13 mouse cellular contexts compared by ENCODE assay signal in the genomic region with DNA sequence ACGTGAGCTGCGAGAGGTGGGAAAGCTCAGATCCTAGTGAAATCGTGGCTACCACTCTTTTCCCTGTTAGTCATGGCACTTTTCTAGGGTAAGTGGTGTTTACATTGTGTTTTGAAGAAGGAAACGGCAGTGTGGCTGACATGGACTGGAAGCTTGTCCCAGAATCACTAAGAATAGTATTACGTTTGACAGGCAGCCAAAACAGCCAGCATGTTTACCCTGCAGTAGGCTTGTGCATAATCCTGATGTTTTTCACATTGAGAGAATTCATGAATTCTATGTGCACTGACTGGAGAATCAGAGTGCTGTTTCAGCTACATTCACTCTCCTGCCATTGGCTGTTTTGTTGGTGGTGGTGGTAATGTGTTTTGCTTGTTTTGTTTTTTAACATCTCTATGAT.
A peak's percentile ranks its signal among the peaks of the same experiment; 100 is the strongest.
DNase-seq lines count a peak whose midpoint lies in the region; ATAC-seq and TF ChIP-seq lines count a peak whose summit lies in the region.
"Had no signal": no experiment of that assay in that cellular context is flagged by ENCODE, and none has a peak within 500 bp of the region (broad histone marks: within the 10 kb centered on the region; RNA-seq: fewer than 3 reads in every experiment).

No protein-coding gene starts in this region.

- no peak for DNase-seq in heart, postnatal 14 days
- DNase-seq in left cerebral cortex, postnatal 25 days (ENCODE audit: low spot score in 2 of 2), result peak; percentile 24 to 71
- no peak for DNase-seq in left cerebral cortex, adult 2 months (ENCODE audit: extremely low spot score in 1 of 2, low spot score in 2 of 2)
- peak; percentile 65 for DNase-seq in lung, postnatal 0 days (ENCODE audit: low spot score)
- no peak for DNase-seq in stomach, postnatal 0 days (ENCODE audit: low spot score)
- DNase-seq: cerebellum, adult 9-11 months; kidney, postnatal 36 days; liver, embryonic 13.5 days; right cerebral cortex, postnatal 14 days had no signal

- TF ChIP-seq EP300 in lung, postnatal 0 days (IDR thresholded peaks at IDR 0.05), result 0 out of 2 replicates have a peak, but pooled peaks have one; percentile 38
- TF ChIP-seq EP300 in stomach, postnatal 0 days (optimal IDR thresholded peaks at IDR 0.05), result no peak

- peaks cover 17% of the 10 kb centered on the region for H3K4me1 ChIP-seq in heart, embryonic 15.5 days (replicated peaks)
- no peaks in the 10 kb centered on the region for H3K4me1 ChIP-seq in lung, postnatal 0 days (ENCODE audit: insufficient read depth, low read depth, low read length)
- H3K4me1 ChIP-seq in stomach, postnatal 0 days (replicated peaks; ENCODE audit: control insufficient read depth, insufficient read depth), result no peaks in the 10 kb centered on the region
- H3K4me1 ChIP-seq: liver, embryonic 13.5 days; megakaryocyte, embryonic 14.5 days had no signal

- WGBS in heart, embryonic 15.5 days, result 36% methylated on average over 5 of the region's 5 CpGs
- WGBS in lung, postnatal 0 days, result 7% methylated on average over 5 of the region's 5 CpGs
- 30% methylated on average over 5 of the region's 5 CpGs for WGBS in stomach, postnatal 0 days

- H3K9ac ChIP-seq in heart, embryonic 15.5 days, result no peak overlapping the region
- H3K9ac ChIP-seq in lung, postnatal 0 days (replicated peaks; ENCODE audit: low read depth), result no peak overlapping the region
- no peak overlapping the region for H3K9ac ChIP-seq in stomach, postnatal 0 days (ENCODE audit: low read length)
- H3K9ac ChIP-seq: liver, embryonic 13.5 days had no signal

- no peaks in the 10 kb centered on the region for H3K27me3 ChIP-seq in heart, embryonic 15.5 days
- H3K27me3 ChIP-seq in lung, postnatal 0 days (replicated peaks; ENCODE audit: insufficient read depth, low read length), result no peaks in the 10 kb centered on the region
- no peaks in the 10 kb centered on the region for H3K27me3 ChIP-seq in stomach, postnatal 0 days (ENCODE audit: control insufficient read depth, insufficient read depth, low read length)
- H3K27me3 ChIP-seq: liver, embryonic 13.5 days; megakaryocyte, embryonic 14.5 days; Patski had no signal

- TF ChIP-seq CTCF in left cerebral cortex, adult 2 months (IDR thresholded peaks at IDR 0.05), result no peak
- no peak for TF ChIP-seq CTCF in lung, postnatal 0 days (IDR thresholded peaks at IDR 0.05)
- no peak for TF ChIP-seq CTCF in stomach, postnatal 0 days (IDR thresholded peaks at IDR 0.05; ENCODE audit: low read depth)

- no peak overlapping the region for H3K4me3 ChIP-seq in heart, embryonic 15.5 days
- no peak overlapping the region for H3K4me3 ChIP-seq in left cerebral cortex, adult 2 months
- H3K4me3 ChIP-seq in lung, postnatal 0 days (ENCODE audit: low read depth, low read length), result no peak overlapping the region
- no peak overlapping the region for H3K4me3 ChIP-seq in stomach, postnatal 0 days (ENCODE audit: low read depth, low read length)
- H3K4me3 ChIP-seq: liver, embryonic 13.5 days; megakaryocyte, embryonic 14.5 days had no signal

- H3K27ac ChIP-seq in heart, embryonic 15.5 days, result peak overlapping the region; percentile 72
- no peak overlapping the region for H3K27ac ChIP-seq in left cerebral cortex, adult 2 months
- no peak overlapping the region for H3K27ac ChIP-seq in lung, postnatal 0 days (ENCODE audit: low read length)
- no peak overlapping the region; the same call in 1 of the 2 replicates for H3K27ac ChIP-seq in stomach, postnatal 0 days (replicated peaks)
- H3K27ac ChIP-seq: liver, embryonic 13.5 days had no signal

- no peaks in the 10 kb centered on the region for H3K36me3 ChIP-seq in heart, embryonic 15.5 days
- no peaks in the 10 kb centered on the region for H3K36me3 ChIP-seq in lung, postnatal 0 days (ENCODE audit: insufficient read depth, low read length)
- H3K36me3 ChIP-seq in stomach, postnatal 0 days (ENCODE audit: control insufficient read depth, insufficient read depth, low read length), result no peaks in the 10 kb centered on the region
- H3K36me3 ChIP-seq: liver, embryonic 13.5 days had no signal

- intact Hi-C loops in heart, postnatal 14 days (cut with DNase I), result loop anchor here (2.0 kb wide), 1 partner anchor 58 kb away; no protein-coding TSS in a partner anchor
- intact Hi-C loops in left cerebral cortex, postnatal 25 days (cut with DNase I), result loop anchor here (5.0 kb wide), 1 partner anchor 90 kb away; no protein-coding TSS in a partner anchor
- intact Hi-C loops in left cerebral cortex, adult 2 months (cut with DNase I), result loop anchor here (5.0 kb wide), 1 partner anchor 90 kb away; no protein-coding TSS in a partner anchor

- H3K9me3 ChIP-seq in heart, embryonic 15.5 days (replicated peaks), result no peaks in the 10 kb centered on the region
- no peaks in the 10 kb centered on the region for H3K9me3 ChIP-seq in lung, postnatal 0 days (ENCODE audit: low read length)
- H3K9me3 ChIP-seq in stomach, postnatal 0 days (ENCODE audit: control insufficient read depth, low read length), result no peaks in the 10 kb centered on the region
- H3K9me3 ChIP-seq: liver, embryonic 13.5 days had no signal

- ATAC-seq in heart, embryonic 15.5 days (replicated peaks; ENCODE audit: insufficient number of reproducible peaks, insufficient read depth, low FRiP score, low read depth), result no peak
- peak; percentile 62 for ATAC-seq in lung, postnatal 0 days
- no peak for ATAC-seq in stomach, postnatal 0 days (ENCODE audit: low FRiP score, low TSS enrichment)
- no peak for ATAC-seq in CD4-positive, CD25-positive, alpha-beta regulatory T cell, adult 4 months
- ATAC-seq: Patski had no signal

- no peak overlapping the region for H3K4me2 ChIP-seq in heart, embryonic 15.5 days
- peak overlapping the region; percentile 42 for H3K4me2 ChIP-seq in lung, postnatal 0 days (replicated peaks; ENCODE audit: low read depth, low read length)
- peak overlapping the region; percentile 20; the same call in 1 of the 2 replicates for H3K4me2 ChIP-seq in stomach, postnatal 0 days (replicated peaks; ENCODE audit: low read depth)
- H3K4me2 ChIP-seq: liver, embryonic 13.5 days had no signal

Comparison
In these comparisons a context has a peak if more than half of its experiments do, and no peak if none do; other contexts are left out.
1. DNase-seq: peak in left cerebral cortex, postnatal 25 days (2 of 2) and lung, postnatal 0 days (single experiment); none in heart, postnatal 14 days (0 of 2), left cerebral cortex, adult 2 months (0 of 2) and stomach, postnatal 0 days (single experiment).